Mouse (Mus musculus): Measurements from ENCODE around the gene Cox14.

The Cox14 gene

DNA sequence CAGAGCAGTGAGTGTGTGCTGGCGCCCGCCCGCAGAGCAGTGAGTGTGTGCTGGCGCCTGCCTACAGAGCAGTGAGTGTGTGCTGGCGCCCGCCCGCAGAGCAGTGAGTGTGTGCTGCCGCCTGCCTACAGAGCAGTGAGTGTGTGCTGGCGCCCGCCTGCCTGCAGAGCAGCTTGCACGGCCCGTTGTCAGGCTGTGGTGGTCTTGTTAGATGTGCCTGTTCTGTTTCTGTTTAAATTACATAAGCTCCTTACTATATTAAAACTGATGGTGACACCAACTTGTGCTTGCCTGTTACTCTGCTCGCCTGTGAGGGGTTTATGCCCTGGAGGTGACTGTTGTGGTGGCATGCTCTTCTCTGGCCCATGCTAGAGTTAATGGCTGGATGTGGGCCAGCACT is 17.2 kb upstream of the Cox14 start:
- DNase-seq (ENCODE audit: low spot score in 2 of 2) = no peak

DNA sequence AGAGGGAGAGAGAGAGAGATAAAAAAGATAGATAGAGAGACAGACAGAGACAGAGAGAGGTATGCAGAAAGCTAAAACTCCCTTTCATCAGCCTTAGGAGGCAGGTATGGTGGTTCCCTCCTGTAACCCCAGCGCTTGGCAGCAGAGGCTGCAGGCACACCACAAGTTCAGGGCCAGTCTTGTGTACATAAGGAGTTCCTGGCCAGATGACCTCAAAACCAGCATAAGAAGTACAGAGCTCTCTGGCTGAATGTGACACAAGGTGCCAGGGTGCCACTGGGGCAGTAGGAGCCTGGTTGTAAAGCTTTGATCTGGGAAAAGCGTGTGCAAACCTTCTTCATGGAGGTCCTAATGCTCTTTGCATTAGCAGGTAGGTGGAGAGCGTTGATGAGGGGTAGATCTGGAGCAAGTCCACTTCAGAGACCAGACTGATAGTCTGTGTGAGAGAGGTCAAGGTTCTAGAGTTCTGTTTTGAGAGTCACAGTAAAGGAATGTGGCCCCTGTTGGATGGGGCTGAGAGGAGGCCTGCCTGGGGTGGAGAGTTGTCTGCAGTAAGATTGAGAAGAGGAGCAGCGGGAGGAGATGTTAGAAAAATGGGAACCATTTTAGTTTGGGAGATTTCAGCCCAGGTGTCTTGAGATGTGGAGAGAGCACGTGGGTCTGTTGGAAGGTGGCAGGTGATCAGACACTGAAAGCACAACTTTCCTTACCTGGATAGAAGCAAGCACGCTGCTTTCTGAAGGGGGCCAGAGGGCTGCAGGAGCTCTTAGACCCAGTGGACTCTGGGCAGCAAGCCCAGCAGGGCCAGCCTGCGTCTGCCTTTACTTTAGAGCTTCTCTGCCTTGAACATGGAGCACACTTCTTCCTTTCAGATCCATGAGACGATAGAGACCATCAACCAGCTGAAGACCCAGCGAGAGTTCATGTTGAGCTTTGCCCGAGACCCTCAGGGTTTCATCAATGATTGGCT is 14.9 kb upstream of the Cox14 start:
- DNase-seq (ENCODE audit: low spot score in 2 of 2) = no peak

DNA sequence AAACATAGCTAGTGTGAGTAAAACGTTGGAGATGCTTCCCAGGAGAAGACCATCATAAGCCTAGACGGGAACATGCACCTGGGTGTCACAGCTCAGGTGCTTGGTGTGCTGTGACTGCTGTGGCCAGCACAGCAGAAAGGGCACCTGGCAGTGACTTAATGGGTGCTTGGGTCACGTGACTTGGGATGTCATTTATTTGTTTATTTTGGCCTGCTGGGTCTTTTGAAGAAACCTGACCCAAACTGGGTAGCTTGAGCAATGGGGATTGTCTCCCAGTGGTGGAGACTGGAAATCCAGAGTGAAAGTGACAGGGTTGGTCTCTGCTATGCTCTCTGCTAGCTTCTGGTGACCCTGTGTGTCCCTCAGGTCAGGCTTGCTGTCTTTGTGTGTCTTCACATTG is 13.9 kb upstream of the Cox14 start:
- DNase-seq (ENCODE audit: low spot score in 2 of 2) = no peak

GRCm38 (mm10) chr15:99712666-99713559 is 12.5 kb upstream of the Cox14 start:
- DNase-seq (ENCODE audit: low spot score in 2 of 2) = no peak

GRCm38 (mm10) chr15:99713569-99713968 is 11.8 kb upstream of the Cox14 start:
- no peak for DNase-seq (ENCODE audit: low spot score in 2 of 2)

- peak in 1 of 2 experiments; percentile 62 for DNase-seq (ENCODE audit: low spot score in 2 of 2)
Observed at GRCm38 (mm10) chr15:99714206-99714605, 11.2 kb upstream of the Cox14 start.

GRCm38 (mm10) chr15:99714858-99715257 is 10.6 kb upstream of the Cox14 start:
- DNase-seq (ENCODE audit: low spot score in 2 of 2) = peak; percentile 80 to 90

GRCm38 (mm10) chr15:99715361-99715865 is 10.0 kb upstream of the Cox14 start:
- DNase-seq (ENCODE audit: low spot score in 2 of 2) = peak; percentile 74 to 77

GRCm38 (mm10) chr15:99715982-99716746 is 9.3 kb upstream of the Cox14 start:
- no peak for DNase-seq (ENCODE audit: low spot score in 2 of 2)

DNA sequence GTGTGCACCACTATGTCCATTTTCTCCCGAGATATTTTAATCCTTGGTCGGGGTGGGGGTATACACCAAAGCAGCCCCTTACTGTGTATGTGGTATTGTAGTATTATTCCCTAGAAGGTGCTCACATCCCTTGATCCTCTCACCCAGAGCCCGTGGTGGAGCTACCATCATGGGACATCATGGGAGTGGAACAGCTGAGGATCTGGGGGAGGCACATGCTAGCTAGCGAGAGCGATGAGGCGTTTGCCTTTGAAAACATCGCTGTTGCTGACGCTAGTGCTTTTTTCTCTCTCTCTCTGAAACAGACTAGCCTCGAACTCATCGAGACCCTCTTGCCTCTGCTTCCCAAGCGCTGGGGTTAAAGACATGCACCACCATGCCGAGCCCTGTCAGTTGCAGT is 8.6 kb upstream of the Cox14 start:
- no peak for DNase-seq (ENCODE audit: low spot score in 2 of 2)

GRCm38 (mm10) chr15:99717386-99718334 is 7.8 kb upstream of the Cox14 start, which contains the start of gene Gpd1:
Gene Gpd1 (plus strand): TSS chr15:99717515.
- no peak for DNase-seq (ENCODE audit: low spot score in 2 of 2)

DNA sequence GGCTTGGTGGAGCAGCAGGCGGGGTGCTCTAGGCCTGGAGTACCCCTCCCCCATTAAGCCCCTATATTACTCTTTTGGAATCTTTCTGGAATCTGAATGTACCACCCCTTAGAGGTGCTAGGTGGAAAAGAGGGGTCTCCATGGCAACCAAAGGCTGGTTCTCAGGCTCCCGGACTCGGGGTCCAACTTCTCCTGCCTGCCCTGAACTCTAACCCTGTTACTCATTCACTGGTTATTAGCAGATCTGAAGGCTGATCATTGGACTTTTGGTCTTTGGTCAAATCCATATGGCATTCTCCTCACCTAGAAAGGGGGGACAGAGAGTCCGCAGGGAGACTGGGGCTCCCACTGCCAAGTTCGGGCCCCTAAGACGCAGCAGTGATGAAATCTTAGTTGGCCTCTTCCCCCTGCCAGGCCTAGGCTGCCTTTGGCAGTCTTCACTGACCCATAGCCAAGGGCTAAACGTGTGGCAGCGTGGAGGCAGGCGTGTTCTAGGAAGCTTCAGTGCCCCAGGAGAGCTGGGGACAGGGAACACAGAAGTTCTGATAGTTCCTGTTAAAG is 6.9 kb upstream of the Cox14 start:
- no peak for DNase-seq (ENCODE audit: low spot score in 2 of 2)

DNA sequence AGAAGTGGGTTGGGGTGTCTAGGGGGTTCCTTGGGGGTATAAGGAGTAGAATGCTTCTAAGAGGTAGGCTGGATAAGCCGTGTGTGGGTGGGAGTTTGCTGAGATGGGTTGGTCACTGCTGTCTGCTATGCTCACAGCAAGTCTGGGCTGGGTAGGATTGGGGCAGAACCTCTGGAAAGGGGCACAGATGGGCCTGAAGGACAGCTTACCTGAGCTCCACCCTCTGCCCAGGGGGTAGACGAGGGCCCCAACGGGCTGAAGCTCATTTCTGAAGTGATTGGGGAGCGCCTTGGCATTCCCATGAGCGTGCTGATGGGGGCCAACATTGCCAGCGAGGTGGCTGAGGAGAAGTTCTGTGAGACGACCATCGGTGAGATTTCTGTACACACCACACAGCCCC is 5.6 kb upstream of the Cox14 start:
- no peak for DNase-seq (ENCODE audit: low spot score in 2 of 2)

DNA sequence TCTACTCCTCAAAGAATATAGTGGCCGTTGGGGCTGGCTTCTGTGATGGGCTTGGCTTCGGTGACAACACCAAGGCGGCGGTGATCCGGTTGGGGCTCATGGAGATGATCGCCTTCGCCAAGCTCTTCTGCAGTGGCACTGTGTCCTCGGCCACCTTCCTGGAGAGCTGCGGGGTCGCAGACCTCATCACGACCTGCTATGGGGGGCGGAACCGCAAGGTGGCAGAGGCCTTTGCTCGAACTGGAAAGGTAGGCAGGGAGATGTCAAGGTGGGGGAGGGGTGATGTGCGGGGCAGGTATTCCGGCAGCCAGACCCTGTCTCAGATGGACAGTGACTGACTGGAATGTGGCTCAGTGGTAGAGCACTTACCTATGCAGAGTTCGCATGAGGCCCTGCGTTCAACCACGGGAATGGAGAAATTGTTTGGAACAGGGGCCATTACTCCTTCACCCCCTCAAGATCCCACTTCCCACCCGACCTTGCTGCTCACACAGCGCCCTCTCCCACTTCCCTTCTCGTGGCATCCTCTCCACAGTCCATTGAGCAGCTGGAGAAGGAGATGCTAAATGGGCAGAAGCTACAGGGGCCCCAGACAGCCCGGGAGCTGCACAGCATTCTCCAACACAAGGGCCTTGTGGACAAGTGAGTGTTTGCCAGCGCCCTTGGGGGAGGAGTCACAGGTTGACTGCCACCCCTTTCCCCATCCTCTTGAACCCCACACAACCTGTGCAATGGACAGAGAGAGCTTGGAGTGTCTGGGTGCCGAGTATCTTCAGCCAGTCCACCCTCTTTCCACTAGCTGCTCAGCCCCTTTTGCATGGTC is 3.3 kb upstream of the Cox14 start:
- no peak for DNase-seq (ENCODE audit: low spot score in 2 of 2)

DNA sequence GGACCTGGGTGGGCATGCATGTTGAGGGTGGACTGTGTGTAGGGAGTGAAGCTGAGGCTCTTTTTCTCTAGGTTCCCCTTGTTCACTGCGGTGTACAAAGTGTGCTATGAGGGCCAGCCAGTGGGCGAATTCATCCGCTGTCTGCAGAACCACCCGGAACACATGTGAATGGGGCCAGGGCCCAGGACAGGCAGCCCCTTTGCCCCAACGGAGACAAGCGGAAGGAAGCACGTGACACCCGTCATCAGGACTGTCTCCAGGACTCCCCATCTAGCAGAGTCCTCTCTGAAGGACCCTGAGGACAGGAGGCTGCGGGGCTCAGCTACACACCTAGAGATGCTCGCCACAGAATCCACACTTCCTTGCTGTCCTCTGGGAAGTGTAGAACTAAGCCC is 2.3 kb upstream of the Cox14 start:
- no peak for DNase-seq (ENCODE audit: low spot score in 2 of 2)

DNA sequence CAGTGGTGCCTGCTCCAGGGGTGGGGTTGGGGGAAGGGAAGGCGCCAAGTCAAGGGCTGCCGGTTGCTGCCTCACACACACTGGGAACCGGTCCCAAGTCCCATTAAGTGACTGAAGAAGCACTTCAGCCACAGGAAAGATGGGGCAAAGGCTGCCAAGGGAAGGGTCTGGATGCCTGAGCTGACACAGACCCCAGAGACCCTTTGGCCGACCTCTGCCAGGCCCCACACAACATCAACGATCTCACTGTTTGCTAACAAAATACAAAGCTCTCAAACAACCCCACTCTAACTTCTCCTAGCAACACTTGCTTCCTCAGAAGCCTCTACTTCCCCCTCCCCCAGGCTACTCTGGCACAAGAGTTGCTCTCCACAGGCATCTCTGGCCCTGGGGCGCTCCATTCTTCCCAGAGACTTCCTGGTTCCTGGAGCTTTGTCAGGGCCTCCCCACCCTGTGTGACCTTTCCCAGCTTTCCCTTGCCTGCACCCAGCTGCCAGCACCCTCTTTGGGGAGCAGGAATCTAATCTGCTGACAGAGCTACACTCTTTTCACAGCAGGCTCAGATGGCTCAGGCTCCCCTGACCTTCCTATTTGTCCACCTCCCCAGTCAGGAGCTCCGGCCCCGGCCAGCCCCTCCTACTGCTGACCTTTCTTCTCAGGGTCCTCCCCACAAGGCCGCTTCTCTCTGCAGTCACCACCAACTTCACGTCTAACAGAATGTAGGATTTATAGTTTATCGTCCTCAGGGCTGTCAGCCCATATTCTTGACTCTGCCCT is 1.7 kb upstream of the Cox14 start:
- no peak for DNase-seq (ENCODE audit: low spot score in 2 of 2)

GRCm38 (mm10) chr15:99724292-99725021 is 961 bp upstream of the Cox14 start:
- DNase-seq (ENCODE audit: low spot score in 2 of 2) = peak in 1 of 2 experiments; percentile 56

GRCm38 (mm10) chr15:99726549-99726948 is 1.1 kb downstream of the Cox14 start:
- no peak for DNase-seq (ENCODE audit: low spot score in 2 of 2)

Data from spleen, postnatal 4 days (tissue).